Mouse (Mus musculus) olfactory bulb, adult 2 months (tissue): ENCODE data around the gene Zfp710.

ENCODE experiments used
- CTCF ChIP-seq: fragments of 200-500 bp; IDR thresholded peaks from 2 replicates; pipeline ENCODE4 v1.5.1; 2012; ENCODE audit warnings: low read depth, mild to moderate bottlenecking, low read length, moderate library complexity; ENCODE audit not compliant: insufficient read depth
- POLR2A ChIP-seq: fragments of 200-500 bp; IDR thresholded peaks from 2 replicates; pipeline ENCODE4 v1.6.1; 2012; ENCODE audit warnings: mild to moderate bottlenecking, low read depth, low read length, moderate library complexity; ENCODE audit not compliant: insufficient read depth

DNA sequence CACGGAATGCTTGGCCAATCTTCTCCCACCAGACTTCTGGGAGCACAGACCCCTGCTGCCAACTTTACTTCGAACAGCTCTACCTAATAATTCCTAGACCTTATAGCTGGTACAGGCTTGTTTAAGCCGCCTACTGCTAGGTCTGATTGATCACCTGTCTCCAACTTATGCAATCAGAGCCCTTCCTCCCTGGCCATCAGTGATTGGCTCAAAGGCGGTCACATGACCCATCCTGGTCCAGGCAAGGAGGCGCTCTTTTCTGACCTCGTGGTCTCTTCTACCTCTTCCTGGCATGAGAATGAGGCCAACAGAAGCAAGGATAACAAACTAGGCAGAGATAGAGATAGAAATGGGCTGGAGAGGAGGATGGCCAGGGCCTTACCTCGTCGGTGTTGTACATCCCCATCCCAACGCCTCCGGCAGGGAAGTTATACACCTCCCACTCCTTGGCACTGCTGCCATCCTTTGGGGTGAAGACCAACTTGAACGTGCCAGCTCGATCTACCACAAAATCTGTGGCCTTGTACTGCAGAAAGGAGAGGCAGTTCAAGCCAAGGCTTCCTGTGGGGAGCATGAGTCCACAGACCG is 73.9 kb downstream of the Zfp710 start:
- TF ChIP-seq CTCF: no peak
- no peak for TF ChIP-seq POLR2A
